Mouse (Mus musculus): ENCODE measurements around the gene Tmem45a. TPM values are rescaled to one million over a fixed set of nuclear protein-coding genes. Genes with fewer than 3 reads are reported as not detected.

The Tmem45a gene
- polyA plus RNA-seq, 1 experiment: 2.7 TPM

DNA sequence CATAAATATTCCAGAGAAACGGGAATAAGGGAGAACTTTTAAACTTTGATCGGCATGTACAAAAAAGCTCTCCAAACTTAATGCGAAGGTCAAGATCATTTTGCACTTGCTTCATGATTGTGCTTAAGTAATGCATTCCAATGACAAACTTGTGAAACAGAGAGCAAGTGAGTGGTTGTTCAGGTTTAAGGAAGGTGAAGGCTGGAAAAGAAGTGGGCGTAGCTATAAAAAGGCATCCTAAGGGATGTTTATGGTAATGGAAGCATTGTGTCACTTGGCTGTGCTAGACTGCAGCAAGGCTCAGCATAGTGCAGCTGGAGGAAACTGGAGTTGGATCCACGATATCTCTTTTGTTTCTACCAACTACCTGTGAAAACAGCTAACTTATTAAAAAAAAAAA lies 5.6 kb upstream of the Tmem45a start:
- 90% methylated on average over 5 of the region's 5 CpGs for WGBS
- DNase-seq: no peak
- no peak for TF ChIP-seq CTCF (IDR thresholded peaks at IDR 0.05; ENCODE audit: borderline replicate concordance, control insufficient read depth, extremely low read depth, insufficient read depth, low read length, poor library complexity)
- no peak for TF ChIP-seq POLR2A (IDR thresholded peaks at IDR 0.05; ENCODE audit: control insufficient read depth, extremely low read depth, insufficient read depth, low read length, poor library complexity)
- H3K27ac ChIP-seq (ENCODE audit: control insufficient read depth, insufficient read depth, low read length): no peak overlapping the region
- H3K4me1 ChIP-seq (replicated peaks; ENCODE audit: control insufficient read depth, insufficient read depth, low read length): no peaks in the 10 kb centered on the region
- no peaks in the 10 kb centered on the region for H3K27me3 ChIP-seq (ENCODE audit: control insufficient read depth, insufficient read depth, low read length)
- H3K36me3 ChIP-seq (ENCODE audit: control insufficient read depth, insufficient read depth, low read length): no peaks in the 10 kb centered on the region
- H3K4me3 ChIP-seq (ENCODE audit: control insufficient read depth, insufficient read depth, low read length): no peak overlapping the region

DNA sequence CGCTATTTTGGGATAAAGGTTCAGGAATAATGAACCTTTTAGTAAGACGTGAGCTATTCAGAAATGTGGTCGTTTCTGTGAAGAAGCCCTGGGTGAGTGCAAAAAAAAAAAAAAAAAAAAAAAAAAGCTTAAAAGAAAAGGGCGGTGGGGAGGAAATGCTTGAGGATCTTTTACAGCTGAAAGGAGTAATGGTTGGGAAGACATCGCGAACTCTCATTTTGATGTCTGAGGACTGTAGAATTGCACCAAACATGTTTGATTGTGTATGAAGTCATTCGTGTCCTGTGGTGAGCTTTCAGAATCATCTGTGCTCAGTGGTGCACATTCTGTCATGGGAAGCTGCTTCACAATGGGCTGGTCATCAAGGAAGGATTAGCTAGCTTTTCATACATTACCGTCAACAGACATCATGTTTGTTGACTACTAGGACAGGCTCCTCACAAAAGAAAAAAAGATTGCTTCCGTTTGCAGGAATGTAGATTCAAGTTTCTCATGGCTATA lies 700 bp upstream of the Tmem45a start:
- H3K27me3 ChIP-seq (ENCODE audit: control insufficient read depth, insufficient read depth, low read length): no peaks in the 10 kb centered on the region
- TF ChIP-seq POLR2A (IDR thresholded peaks at IDR 0.05; ENCODE audit: control insufficient read depth, extremely low read depth, insufficient read depth, low read length, poor library complexity) (no peak), CTCF (IDR thresholded peaks at IDR 0.05; ENCODE audit: borderline replicate concordance, control insufficient read depth, extremely low read depth, insufficient read depth, low read length, poor library complexity) (no peak)
- H3K27ac ChIP-seq (ENCODE audit: control insufficient read depth, insufficient read depth, low read length): no peak overlapping the region
- DNase-seq: no peak
- no peak overlapping the region for H3K4me3 ChIP-seq (ENCODE audit: control insufficient read depth, insufficient read depth, low read length)
- no peaks in the 10 kb centered on the region for H3K4me1 ChIP-seq (replicated peaks; ENCODE audit: control insufficient read depth, insufficient read depth, low read length)
- no peaks in the 10 kb centered on the region for H3K36me3 ChIP-seq (ENCODE audit: control insufficient read depth, insufficient read depth, low read length)
- WGBS: 38% methylated on average over 9 of the region's 9 CpGs

DNA sequence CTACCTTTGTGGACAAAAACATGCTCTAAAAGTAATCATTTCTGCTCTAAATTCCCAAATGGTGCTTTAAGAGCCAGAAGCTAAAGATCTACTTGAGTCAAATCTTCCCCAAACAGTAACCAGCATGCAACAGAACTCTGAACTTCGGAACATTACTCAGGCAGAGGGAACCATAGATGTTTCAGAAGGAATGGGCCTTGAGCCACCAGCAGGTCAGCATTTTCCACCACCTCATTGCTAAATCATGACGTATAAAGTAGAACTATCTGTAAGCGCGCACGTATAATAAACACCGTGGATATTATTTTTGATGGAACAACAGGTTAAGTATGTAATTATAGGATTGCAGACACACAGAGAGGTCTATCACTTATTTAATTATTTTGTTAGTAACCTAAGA lies 1.2 kb downstream of the Tmem45a start:
- no peak overlapping the region for H3K4me3 ChIP-seq (ENCODE audit: control insufficient read depth, insufficient read depth, low read length)
- no peaks in the 10 kb centered on the region for H3K27me3 ChIP-seq (ENCODE audit: control insufficient read depth, insufficient read depth, low read length)
- no peak for TF ChIP-seq CTCF (IDR thresholded peaks at IDR 0.05; ENCODE audit: borderline replicate concordance, control insufficient read depth, extremely low read depth, insufficient read depth, low read length, poor library complexity)
- TF ChIP-seq POLR2A (IDR thresholded peaks at IDR 0.05; ENCODE audit: control insufficient read depth, extremely low read depth, insufficient read depth, low read length, poor library complexity): no peak
- no peaks in the 10 kb centered on the region for H3K4me1 ChIP-seq (replicated peaks; ENCODE audit: control insufficient read depth, insufficient read depth, low read length)
- H3K36me3 ChIP-seq (ENCODE audit: control insufficient read depth, insufficient read depth, low read length): no peaks in the 10 kb centered on the region
- H3K27ac ChIP-seq (ENCODE audit: control insufficient read depth, insufficient read depth, low read length): no peak overlapping the region
- 96% methylated on average over 6 of the region's 6 CpGs for WGBS
- no peak for DNase-seq

DNA sequence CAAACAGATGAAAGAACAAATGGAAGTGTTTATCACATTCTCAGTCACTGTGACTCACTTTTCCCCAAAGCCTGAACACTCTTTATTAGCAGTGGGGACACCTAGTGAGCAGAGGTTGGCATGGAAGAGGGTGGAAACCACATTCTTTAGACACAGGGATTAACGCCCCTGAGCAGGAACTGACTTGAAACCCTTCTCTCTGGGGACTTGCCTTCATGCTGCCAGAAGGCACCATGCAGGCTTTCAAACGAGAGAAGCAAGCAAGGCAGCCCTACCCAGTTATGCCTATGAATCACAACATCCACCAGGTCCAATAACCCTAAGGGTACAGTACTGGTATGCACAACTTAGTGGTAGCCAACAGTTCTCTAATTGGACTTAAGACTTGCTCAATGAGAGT lies 12.6 kb downstream of the Tmem45a start:
- 39% methylated on average over 2 of the region's 2 CpGs for WGBS
- no peaks in the 10 kb centered on the region for H3K36me3 ChIP-seq (ENCODE audit: control insufficient read depth, insufficient read depth, low read length)
- TF ChIP-seq CTCF (IDR thresholded peaks at IDR 0.05; ENCODE audit: borderline replicate concordance, control insufficient read depth, extremely low read depth, insufficient read depth, low read length, poor library complexity): no peak
- H3K27me3 ChIP-seq (ENCODE audit: control insufficient read depth, insufficient read depth, low read length): no peaks in the 10 kb centered on the region
- H3K27ac ChIP-seq (ENCODE audit: control insufficient read depth, insufficient read depth, low read length): no peak overlapping the region
- H3K4me1 ChIP-seq (replicated peaks; ENCODE audit: control insufficient read depth, insufficient read depth, low read length): no peaks in the 10 kb centered on the region
- H3K4me3 ChIP-seq (ENCODE audit: control insufficient read depth, insufficient read depth, low read length): no peak overlapping the region
- no peak for DNase-seq

DNA sequence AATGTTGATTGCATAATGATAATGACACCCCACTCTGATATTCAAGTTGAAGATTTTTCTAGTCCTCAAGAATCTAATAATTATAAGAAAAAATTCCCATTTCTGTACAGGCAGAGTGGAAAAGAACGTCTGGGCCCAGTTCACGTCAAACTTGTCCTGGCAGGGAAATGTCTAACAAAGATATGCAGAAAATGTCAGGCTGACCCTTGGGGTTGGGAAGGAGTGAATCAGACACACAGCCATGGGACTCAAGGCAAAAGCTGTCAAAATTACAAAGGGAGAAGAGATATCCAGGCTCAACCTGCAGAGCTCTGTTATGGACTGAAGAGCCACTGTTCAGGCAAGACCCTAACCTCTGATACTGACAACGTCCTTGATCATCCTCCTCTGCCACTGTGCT lies 15.5 kb downstream of the Tmem45a start:
- 78% methylated on average over 3 of the region's 3 CpGs for WGBS
- TF ChIP-seq POLR2A (IDR thresholded peaks at IDR 0.05; ENCODE audit: control insufficient read depth, extremely low read depth, insufficient read depth, low read length, poor library complexity) (no peak), CTCF (IDR thresholded peaks at IDR 0.05; ENCODE audit: borderline replicate concordance, control insufficient read depth, extremely low read depth, insufficient read depth, low read length, poor library complexity) (no peak)
- H3K4me1 ChIP-seq (replicated peaks; ENCODE audit: control insufficient read depth, insufficient read depth, low read length): no peaks in the 10 kb centered on the region
- no peaks in the 10 kb centered on the region for H3K36me3 ChIP-seq (ENCODE audit: control insufficient read depth, insufficient read depth, low read length)
- H3K27ac ChIP-seq (ENCODE audit: control insufficient read depth, insufficient read depth, low read length): no peak overlapping the region
- H3K4me3 ChIP-seq (ENCODE audit: control insufficient read depth, insufficient read depth, low read length): no peak overlapping the region
- no peak for DNase-seq
- H3K27me3 ChIP-seq (ENCODE audit: control insufficient read depth, insufficient read depth, low read length): no peaks in the 10 kb centered on the region

DNA sequence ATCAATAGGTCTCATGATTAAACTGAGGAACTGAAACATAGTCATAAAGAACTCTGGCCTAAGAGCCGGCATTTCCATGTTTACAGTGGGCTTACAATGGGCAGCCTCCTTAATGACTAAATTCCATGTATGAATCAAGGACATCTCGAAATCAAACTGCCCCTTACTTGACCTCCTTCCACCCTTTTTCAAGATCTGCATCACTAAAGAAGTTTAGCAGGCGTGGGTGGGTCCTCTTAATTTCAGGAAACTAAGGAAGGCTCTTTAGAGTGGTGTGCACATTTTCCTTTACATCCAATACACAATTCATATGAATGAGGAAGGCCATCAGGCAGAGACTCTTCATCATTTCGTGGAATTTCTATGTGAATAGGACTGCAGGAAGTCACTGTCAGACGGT lies 17.6 kb downstream of the Tmem45a start:
- TF ChIP-seq POLR2A (IDR thresholded peaks at IDR 0.05; ENCODE audit: control insufficient read depth, extremely low read depth, insufficient read depth, low read length, poor library complexity) (no peak), CTCF (IDR thresholded peaks at IDR 0.05; ENCODE audit: borderline replicate concordance, control insufficient read depth, extremely low read depth, insufficient read depth, low read length, poor library complexity) (no peak)
- 84% methylated on average over 5 of the region's 5 CpGs for WGBS
- Histone ChIP-seq H3K4me3 (ENCODE audit: control insufficient read depth, insufficient read depth, low read length) (no peak overlapping the region), H3K4me1 (replicated peaks; ENCODE audit: control insufficient read depth, insufficient read depth, low read length) (no peaks in the 10 kb centered on the region), H3K27me3 (ENCODE audit: control insufficient read depth, insufficient read depth, low read length) (no peaks in the 10 kb centered on the region), H3K36me3 (ENCODE audit: control insufficient read depth, insufficient read depth, low read length) (no peaks in the 10 kb centered on the region), H3K27ac (ENCODE audit: control insufficient read depth, insufficient read depth, low read length) (no peak overlapping the region)
- DNase-seq: no peak

DNA sequence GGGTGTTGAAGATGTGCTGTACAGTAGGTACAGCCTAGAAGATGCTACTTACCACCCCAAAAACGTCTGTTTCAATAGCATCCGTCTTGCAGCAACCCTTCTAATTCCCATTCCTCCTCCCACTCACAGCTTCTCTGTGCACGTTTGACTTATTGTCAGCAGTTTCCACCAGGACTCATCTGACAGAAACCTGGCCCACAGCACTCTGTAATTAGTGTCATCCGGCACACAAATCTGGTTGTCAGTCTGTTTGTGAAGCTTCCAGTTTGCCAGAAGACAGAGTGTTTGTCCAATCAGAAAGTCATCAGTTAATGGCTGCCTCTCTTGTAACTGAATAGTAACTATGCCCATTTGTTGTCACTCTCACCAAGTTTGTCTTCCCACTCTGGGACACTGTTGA lies 18.4 kb downstream of the Tmem45a start:
- WGBS: 93% methylated on average over 4 of the region's 4 CpGs
- H3K27me3 ChIP-seq (ENCODE audit: control insufficient read depth, insufficient read depth, low read length): no peaks in the 10 kb centered on the region
- no peak overlapping the region for H3K27ac ChIP-seq (ENCODE audit: control insufficient read depth, insufficient read depth, low read length)
- no peak for DNase-seq
- H3K4me3 ChIP-seq (ENCODE audit: control insufficient read depth, insufficient read depth, low read length): no peak overlapping the region
- H3K4me1 ChIP-seq (replicated peaks; ENCODE audit: control insufficient read depth, insufficient read depth, low read length): no peaks in the 10 kb centered on the region
- H3K36me3 ChIP-seq (ENCODE audit: control insufficient read depth, insufficient read depth, low read length): no peaks in the 10 kb centered on the region
- TF ChIP-seq CTCF (IDR thresholded peaks at IDR 0.05; ENCODE audit: borderline replicate concordance, control insufficient read depth, extremely low read depth, insufficient read depth, low read length, poor library complexity) (no peak), POLR2A (IDR thresholded peaks at IDR 0.05; ENCODE audit: control insufficient read depth, extremely low read depth, insufficient read depth, low read length, poor library complexity) (no peak)

Data from thymus, adult 2 months (tissue).